Mouse (Mus musculus) liver, adult 2 months (tissue): ENCODE measurements around the gene Rnf224.

Experiments
- CTCF ChIP-seq: fragments of 200-500 bp; IDR thresholded peaks from 2 replicates; pipeline ENCODE4 v1.5.1; 2011; ENCODE audit warnings: low read depth, low read length, control low read depth
- POLR2A ChIP-seq: fragments of 200-500 bp; IDR thresholded peaks from 2 replicates; pipeline ENCODE4 v1.6.1; 2011; ENCODE audit warnings: low read length, control low read depth; ENCODE audit not compliant: insufficient read depth; ENCODE audit errors: extremely low read depth

DNA sequence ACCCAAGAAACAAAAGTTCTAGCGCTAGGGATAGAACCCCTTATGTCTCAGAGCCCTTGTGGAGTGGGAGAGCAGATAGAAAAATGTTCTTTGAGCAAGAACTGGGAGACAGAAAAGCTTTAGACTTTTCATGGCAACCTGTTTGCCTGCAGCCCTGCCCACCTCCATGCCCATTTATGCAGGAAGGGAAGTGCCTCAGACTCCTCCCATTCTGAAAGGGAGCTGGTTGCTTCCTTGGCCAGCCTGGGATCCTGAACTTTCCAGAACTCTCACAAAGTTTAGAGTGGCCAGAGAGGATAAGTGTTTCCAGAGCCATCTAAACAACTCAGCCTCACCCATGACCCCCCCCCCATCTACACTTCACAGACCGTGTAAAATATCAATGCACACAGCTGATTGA lies 39.4 kb downstream of the Rnf224 start:
- no peak for TF ChIP-seq CTCF
- TF ChIP-seq POLR2A = no peak
